Mouse (Mus musculus): ENCODE measurements around the gene Lin52.

GRCm38 (mm10) chr12:84468701-84469100, 17.5 kb downstream of the Lin52 start:
- TF ChIP-seq CTCF (IDR thresholded peaks at IDR 0.05) (peak; percentile 77), EP300 (IDR thresholded peaks at IDR 0.05) (no peak)
